Mouse (Mus musculus): ENCODE data around the gene Wdr62.
A peak's percentile ranks its signal among the peaks of the same experiment; 100 is the strongest.
"Not testable (repeated sequence)": the region's sequence is repeated elsewhere in the genome, so short reads cannot be mapped to it uniquely, and the experiment has no call there.

The Wdr62 gene

DNA sequence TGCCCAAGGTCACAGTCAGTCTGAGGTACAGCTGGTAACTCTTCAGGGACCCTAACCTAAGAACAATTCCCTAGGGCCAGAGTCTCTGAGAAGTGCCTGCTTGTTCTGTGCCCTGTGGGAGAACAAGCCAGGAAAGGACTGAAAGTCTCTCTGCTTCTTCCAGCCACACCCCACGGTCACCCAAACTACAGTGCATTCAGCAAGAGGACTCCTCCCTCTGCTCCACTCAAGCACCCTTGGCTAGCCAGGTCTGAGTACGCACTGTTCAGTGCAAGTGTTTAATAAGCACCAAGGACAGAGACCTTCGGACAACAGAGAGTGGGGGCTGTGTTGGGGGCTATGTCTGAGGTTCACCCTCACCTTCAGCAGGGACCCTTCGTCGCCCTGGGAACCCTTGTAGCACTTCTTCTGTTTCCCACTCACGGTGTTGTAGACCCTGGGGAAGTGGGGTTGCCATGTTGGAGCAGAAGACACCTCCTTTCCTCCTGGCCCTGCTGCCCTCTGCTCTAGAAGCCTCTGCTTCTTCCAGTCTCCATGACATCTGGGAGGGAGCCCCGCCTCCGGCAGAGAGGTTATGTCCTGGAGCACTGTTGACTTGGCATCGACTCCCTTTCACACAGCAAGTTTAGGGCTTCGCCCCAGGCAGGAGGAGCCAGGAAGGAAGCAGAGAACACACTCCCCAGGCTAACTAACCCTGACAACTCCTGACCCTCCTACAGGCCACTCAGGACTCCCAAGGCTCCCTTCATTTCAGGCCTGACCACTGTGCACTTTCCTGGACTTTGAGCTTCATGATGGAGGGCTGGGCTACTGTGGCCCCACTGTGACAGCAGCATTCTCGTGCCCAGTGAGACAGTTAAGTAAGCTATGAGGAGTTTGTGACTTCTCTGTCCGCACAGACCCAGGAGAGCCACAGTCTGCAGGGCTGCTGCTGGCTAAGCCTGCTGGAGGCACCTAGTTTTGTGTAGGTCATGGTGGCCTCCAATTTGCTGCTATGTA, 28.0 kb downstream of the Wdr62 start:
- peak; percentile 54 to 69 for DNase-seq

DNA sequence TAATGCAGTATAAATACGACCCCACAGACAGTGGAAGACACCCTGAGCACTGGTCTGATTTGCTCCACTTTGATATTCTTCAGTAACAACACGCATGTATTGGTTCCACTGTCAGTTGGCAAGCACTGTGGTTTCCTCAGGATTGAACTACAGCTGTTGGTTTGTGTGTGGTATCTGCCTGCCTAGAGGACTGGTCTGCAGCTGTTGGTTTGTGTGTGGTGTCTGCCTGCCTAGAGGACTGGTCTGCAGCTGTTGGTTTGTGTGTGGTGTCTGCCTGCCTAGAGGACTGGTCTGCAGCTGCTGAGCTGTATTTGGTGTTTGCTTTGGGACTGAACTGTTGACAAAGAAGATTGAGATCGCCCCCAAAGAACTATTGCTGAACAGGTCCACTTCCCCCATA, 42.8 kb downstream of the Wdr62 start:
- DNase-seq, result not testable (repeated sequence)

DNA sequence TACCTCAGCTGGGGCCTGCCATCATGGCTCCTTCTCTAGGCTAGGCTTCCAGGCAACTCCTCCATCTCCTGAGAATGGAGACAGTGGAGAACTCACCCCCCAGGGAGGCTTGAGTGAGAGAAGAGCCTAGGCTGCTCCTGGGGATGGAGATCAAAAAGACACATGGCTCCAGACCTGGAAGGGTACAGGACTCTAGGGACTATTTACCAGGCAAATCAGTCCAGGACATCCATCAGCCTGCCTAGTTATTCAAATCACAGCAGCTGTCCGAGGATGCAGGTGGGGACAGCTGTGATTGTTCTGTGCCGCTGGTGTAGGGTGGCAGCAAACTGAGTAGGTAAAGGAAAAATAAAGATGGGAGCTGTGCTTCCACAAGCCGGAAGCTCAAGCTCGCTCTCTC, 44.6 kb downstream of the Wdr62 start, which contains the start of gene Ovol3:
TSS of gene Ovol3 (minus strand) at position 101 of the 400 bp plus-strand sequence.
- DNase-seq, result no peak

DNA sequence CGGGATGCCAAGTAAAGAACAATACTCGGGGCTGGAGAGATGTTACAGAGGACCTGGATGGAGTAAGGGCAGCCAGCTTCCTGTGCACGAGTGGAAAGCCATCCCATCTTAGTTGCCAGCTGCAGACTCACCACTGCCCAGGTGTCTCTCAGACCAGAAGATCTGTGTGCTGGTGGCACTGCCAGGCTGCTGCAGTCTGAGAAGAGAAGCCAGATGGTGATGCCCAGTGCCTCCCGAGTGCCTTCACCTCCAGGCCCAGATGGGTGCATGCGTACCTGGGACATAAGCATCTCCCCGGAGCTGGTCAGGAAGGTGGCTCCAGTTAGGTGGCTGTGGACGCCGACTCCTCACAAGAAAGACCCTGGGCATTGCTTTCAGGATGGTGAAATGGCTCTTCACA, 45.1 kb downstream of the Wdr62 start:
- no peak for DNase-seq

DNA sequence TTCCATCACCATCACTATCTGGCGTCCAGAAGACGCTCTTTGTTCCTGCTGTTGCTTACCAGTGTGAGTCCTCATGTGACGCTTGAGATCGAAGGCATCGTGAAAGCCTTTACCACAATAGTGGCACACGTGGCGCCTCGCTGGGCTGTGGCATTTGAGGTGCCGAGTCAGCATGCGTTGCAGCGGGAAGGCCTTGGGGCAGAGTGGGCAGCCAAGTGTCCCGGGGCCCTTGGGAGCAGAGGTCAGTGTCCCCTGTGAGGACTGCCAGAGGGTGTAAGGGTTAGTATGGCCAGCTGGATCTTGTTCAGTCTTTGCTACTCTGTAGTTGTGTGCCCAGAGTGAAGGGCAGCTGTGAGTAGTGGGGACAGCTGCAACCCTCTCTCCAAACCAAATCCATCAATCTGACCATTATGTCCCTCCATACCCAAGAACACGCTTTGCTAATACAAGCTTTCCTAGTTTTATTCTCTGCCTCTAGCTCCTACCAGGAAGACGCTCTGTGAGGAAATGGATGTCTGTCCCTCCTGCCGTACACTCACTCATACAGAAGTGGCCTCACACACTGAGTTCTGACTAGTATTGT, 45.9 kb downstream of the Wdr62 start:
- peak; percentile 86 to 87 for DNase-seq

DNA sequence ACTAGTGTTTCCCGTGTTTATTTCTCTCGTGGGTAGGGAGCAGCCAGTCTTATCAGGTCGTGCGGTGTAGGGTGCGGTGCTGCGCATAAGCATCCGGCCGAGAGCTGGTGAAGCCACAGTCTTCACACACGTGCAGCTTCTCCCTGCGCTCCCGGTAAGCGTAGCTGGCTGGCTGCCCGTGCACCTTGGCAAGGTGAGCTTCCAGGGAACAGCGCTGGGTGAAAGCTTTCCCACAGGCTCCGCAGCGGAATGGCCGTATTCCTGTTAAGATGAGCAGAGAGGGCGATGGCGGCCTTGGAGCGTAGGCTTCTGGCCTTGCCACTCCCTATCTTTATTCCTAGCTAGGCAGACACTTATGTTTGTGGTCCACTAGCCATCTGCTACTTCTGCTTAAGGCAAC, 46.8 kb downstream of the Wdr62 start:
- peak; percentile 41 to 53 for DNase-seq

DNA sequence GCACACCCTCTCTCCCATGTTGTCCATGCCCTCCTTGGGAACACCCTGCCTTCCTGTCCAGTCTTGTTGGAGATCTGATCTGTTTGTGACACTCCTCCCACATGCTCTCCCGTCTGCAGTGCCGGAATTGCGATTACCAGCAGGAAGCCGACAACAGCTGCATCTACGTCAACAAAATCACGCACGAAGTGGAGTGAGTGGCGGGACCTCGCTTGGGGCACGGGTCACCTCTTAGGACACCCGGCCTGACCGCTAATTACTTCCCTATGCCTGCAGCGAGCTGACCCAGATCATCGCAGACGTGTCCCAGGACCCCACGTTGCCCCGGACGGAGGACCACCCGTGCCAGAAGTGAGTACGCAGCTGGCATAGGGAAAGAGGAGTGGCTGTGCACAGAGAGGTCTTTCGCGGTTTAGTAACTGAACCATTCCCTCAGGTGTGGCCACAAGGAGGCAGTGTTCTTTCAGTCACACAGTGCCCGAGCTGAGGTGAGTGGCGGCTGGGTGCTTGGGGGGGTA, 47.5 kb downstream of the Wdr62 start:
- DNase-seq, result peak; percentile 60 to 76

DNA sequence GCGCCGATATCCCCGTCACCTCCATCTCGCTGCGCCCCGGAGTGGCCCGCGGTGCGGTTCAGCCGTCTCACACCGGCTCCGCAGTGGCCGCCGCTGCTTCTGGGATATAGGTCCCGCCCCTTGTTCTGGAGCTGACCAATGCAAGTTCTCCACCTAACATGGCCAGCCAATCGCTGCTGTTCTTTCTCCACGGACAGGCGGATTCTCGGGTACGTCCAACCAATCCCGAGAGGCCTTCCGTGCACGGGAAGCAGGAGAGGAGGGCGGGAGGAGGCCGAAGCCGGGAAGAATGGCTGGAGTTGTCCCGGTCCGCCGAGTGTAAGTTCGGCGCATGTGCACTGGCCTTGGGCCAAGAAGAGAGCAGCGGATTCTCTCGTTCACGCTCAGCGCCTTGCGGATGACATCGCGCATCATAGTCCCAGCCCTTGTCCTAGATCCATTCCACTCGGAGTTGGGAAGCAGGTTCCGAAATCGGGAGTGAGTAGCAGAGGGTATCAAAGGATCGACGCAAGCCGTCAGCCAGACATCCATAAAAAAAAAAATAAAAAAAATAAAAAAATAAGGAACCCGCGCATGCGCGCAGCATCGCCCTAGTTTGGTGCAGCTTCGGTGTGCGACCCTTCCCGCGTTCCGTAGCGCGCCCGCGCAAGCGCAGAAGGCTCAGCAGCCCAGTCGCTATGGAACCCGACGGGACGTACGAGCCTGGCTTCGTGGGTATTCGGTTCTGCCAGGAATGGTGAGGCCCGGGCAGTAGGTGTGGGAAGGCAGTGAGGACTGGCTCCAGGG, 48.4 kb downstream of the Wdr62 start, which contains the start of the genes Polr2i and Tbcb:
TSS of gene Polr2i (plus strand) at position 280 of the 786 bp plus-strand sequence.
TSS of gene Tbcb (minus strand) at position 604 of the 786 bp plus-strand sequence.
- DNase-seq, result peak; percentile 99

DNA sequence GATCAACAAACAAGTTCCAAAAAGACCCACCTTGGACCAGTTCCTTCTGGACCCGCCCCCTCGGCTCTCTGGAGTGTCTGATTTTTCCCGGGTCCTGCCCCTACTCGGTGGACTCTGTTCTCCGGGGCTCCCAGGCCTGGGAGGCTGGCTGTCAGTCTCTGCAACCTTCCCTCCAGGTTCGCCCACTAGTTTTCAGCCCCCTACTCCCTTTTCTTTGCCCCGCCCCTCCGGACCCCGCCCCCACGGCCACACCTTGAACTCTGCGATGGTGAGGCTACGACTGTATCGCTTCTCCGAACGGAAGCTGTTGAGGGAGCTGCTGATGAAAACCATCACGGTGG, 48.9 kb downstream of the Wdr62 start:
- peak in 1 of 2 experiments; percentile 32 for DNase-seq

DNA sequence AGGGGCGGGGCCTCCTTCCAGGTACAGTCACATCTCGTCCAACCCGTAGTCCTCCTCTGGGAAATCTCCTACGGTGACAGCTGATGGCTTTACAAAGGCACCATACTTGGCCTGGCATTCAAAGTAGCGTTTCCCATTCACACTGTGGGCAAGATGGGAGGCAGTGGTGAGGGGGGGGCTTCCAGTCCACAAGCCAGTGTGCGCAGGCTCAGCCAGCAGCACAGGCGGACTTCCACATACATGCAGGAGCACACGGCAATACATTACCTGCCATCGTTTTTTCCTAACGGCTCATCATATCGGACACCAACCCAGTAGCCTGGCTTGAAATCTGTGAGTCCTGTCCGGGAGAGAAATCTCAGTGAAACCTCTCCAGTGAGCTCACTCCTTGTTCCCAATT, 56.0 kb downstream of the Wdr62 start:
- no peak for DNase-seq

DNA sequence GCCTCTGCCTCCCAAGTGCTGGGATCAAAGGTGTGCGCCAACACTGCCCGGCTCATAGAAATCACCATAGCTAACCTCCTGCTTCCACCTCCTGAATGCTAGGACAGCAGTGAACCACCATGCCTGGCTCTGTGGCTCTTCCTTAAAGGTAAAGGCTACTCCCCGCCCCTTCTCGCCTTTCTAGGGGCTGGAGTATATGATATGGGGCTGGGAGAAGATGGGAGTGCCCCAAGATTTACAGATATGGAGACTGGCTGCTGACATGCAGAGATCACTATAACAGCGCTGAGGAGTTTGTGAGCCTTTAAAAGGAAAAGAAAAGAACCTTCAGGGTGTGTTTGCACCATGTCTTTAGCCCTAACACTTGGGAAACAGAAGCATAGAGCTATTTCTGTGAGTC, 58.0 kb downstream of the Wdr62 start:
- no peak for DNase-seq

DNA sequence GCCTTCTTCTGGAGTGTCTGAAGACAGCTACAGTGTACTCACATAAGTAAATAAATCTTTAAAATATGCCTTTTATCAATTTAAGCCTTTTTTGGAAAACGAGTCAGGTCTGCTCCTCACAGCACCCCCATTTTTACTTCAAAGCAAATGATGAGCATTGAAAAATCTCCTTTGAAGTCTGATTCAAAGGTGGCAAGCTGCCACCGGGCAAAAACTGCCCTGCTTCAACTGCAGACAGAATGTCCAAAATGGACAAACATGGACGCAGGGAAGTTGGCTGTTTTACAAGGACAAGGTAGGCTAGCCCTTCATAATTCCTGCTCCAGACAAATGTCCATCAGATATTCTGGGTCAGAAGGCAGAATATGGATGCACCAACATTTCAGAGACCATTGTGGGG, 58.8 kb downstream of the Wdr62 start:
- no peak for DNase-seq

DNA sequence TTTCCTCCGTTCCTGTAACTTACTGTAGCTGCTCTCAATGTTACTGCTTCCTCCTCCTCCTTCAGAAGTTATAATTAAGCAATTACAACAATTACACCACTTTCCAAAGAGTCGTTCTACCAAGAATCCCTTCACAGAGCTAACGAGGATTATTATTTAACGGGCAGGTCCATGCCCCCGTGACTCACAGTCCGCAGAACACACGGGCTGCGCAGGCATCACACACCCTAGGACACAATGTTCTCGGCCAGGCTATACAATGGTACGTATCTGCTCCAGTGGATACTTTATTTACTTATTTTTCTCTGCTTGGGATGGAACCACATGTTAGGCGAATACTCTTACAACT, 60.2 kb downstream of the Wdr62 start:
- DNase-seq, result peak; percentile 51 to 54

DNA sequence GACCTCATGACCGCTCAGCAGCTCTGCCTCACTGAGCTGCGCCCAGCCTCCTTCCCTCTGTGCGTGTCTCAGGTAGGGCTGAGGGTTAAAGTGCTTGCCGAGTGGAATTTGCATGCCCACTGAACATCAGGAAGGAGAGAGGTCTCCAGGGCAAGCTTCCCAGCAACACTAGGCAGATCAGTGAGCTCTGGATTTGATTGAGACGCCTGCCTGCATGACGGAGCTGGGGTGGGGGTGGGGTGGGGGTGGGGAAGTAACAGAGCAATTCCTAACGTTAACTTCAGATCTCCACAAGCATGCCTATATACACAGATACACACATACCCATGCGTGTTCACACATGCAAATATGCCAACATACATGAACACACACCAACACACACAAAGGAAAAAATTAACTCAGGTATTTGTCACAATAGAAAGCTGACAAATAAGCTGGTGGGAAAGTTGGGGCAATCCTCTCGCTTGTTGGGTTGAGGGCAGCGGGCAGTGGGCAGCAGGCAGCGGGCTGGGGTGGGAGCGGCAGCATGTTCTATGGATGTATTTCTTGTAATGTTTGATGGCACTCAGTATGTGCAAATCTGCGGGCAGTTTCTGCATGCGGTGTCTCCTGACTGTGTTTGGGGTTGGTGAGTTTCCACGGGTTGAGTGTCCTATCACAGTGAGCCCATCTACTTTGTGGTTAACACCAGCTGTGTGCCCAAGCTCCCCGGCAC, 60.8 kb downstream of the Wdr62 start:
- peak; percentile 70 to 76 for DNase-seq

DNA sequence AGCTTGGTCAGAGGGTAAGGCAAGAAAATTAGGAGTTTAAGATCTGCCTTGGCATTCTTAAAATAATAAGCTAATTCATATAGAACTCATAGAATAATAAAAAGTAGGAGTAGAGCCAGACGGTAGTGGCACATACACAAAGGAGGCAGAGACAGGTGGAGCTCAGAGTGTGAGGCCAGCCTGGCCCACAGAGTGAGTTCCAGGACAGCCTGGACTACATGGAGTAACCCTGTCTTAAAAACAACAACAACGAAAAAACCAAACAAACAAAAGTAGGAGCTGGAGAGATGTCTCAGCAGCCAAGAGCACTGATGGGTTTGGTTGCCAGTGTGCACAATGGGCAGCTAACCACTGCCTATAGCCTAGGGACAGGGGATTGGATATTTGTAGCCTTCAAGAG, 62.9 kb downstream of the Wdr62 start:
- DNase-seq, result no peak

DNA sequence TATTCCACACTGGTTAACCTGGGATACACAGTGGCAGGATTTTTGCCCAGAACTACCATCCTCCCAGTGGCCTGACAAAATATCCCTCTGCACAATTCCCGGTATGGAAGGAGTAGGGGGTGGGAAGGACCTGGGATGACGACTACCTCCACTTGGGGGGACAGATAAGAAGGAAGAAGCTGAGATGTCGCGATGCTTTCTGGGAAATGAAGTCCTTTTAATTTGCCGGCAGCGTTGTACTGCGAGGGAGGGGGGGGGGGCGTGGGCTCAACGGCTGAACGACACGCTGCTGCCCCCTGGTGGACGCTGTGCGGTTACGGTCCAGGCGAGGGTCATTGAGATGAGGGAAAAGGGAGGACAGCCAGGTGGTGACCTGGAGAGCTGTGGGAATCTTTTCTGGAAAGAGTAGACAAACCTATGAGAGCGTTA, 63.5 kb downstream of the Wdr62 start:
- DNase-seq, result peak; percentile 62 to 67

DNA sequence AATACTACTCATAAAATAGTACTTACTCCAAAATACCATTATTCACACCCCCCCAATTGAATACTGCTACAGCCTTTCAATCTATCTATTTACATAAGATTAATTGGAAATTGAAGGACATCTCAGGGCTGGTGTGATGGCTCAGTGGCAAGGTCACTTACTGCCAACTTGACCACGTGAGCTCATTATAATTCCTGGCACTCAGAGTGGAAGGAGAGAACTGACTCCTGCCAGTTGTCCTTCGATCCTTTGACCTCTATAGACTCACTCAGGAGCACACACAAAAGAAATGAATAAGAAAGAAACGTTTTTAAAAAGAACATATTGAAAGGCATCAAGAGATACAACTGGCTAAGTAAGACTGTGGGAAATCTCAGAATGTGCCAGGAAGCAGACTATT, 64.3 kb downstream of the Wdr62 start:
- peak; percentile 58 to 76 for DNase-seq

DNA sequence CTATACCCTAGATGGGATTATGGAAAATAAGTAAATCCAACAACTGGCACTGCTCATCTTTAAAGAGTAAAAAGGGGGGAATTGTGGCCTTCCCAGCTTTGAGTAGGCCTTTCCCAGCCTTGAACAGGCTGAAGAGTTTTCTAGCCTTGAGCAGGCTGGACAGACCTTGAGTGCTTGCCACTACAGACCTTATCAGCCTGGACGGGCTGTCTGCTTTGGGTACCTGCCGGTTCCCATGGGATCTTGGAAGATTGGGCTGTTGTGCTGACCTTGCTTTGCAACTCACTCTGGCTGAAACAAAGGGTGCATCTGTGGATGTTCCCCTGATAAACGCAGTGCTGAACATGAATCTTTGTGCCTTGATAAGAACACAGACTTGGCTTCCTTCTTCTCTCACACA, 66.3 kb downstream of the Wdr62 start:
- DNase-seq, result no peak

DNA sequence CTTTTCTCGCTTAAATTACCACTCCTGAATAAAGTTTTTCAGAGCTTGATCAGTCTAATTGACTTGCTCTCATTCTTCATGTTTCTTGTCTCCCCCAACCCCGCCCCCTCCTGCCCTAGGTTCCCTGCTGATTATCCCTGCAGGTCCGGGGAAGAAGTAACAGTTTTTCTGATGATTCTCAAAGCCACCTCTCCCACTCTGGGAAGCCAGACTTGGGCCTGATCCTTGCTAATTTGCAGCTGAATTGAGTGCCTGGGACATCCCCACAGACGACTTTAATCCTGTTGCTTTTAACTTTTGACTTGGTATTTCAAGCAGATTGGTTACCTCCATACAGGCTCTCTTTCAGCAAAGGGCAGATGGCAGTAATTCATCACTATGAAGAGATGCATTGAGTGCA, 69.2 kb downstream of the Wdr62 start:
- DNase-seq, result no peak

DNA sequence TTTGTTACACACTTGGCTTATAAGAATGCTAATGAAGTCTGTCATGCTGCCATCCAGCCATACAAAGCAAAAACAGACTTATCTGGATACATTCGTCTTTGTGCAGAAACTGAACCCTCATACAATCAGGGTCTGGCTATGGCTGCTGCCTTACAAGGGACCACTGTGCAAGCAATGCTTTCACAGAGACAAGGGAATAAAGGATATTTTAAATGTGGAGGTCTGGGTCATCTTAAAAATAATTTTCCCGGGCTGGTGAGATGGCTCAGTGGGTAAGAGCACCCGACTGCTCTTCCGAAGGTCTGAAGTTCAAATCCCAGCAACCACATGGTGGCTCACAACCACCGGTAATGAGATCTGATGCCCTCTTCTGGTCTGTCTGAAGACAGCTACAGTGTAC, 73.9 kb downstream of the Wdr62 start:
- not testable (repeated sequence) for DNase-seq

DNA sequence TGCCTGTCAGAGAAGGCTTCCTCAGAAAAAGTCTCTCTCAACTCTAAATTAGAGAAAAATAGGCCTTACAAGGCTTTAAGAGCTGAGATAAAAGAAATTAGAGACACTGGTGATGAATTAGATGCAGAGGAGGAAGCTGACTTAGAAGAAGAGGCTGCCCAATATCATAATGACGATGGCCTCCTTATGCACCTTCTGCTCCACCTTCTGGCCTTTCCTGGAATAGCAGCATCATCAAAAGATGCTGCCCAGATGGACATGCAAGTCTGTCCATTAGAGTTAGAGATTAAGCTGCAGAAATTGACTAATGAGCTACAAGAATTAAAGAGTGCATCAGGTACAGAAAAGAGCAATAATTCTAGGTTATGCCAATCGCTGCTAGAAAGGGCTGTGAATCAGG, 74.8 kb downstream of the Wdr62 start:
- peak; percentile 55 to 79 for DNase-seq

DNA sequence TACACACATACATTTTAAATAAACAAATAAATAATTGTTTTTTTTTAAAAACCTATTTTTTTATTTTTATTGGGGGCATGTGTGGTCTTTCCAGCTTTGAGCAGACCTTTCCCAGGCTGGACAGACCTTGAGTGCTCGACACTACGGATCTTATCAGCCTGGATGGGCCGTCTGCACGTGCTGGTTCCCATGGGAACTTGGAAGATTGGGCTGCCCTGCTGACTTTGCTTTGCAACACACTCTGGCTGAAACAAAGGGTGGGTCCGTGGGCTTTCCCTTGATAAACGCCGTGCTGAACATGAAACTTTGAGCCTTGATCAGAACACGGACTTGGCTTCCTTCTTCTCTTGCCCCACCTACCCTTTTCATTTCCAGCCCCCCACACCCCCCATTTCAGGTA, 75.8 kb downstream of the Wdr62 start:
- no peak for DNase-seq
